Mouse (Mus musculus) kidney, postnatal 14 days (tissue): ENCODE measurements around the gene Ceacam1.
A peak's percentile ranks its signal among the peaks of the same experiment; 100 is the strongest.
"Not testable (repeated sequence)": the region's sequence is repeated elsewhere in the genome, so short reads cannot be mapped to it uniquely, and the experiment has no call there.

Experiments used
- DNase-seq: peaks from one replicate; pipeline ENCODE4 v3.0.0; 2022; ENCODE audit warnings: mixed read lengths

Ceacam1 gene

GRCm38 (mm10) chr7:25439978-25440815 lies 37.2 kb downstream of the Ceacam1 start:
- peak; percentile 40 for DNase-seq

- no peak for DNase-seq
Observed at GRCm38 (mm10) chr7:25439124-25439822, 38.1 kb downstream of the Ceacam1 start.

GRCm38 (mm10) chr7:25436704-25437103 lies 40.7 kb downstream of the Ceacam1 start:
- no peak for DNase-seq

- peak; percentile 42 for DNase-seq
Observed at GRCm38 (mm10) chr7:25436226-25436625, 41.2 kb downstream of the Ceacam1 start.

GRCm38 (mm10) chr7:25435546-25435851 lies 41.9 kb downstream of the Ceacam1 start:
- DNase-seq: no peak

GRCm38 (mm10) chr7:25434654-25435545 lies 42.5 kb downstream of the Ceacam1 start:
- peak; percentile 21 for DNase-seq

- no peak for DNase-seq
Observed at GRCm38 (mm10) chr7:25433781-25434560, 43.4 kb downstream of the Ceacam1 start.

GRCm38 (mm10) chr7:25433007-25433541 lies 44.3 kb downstream of the Ceacam1 start:
- DNase-seq: peak; percentile 28

GRCm38 (mm10) chr7:25432381-25432780 lies 45.0 kb downstream of the Ceacam1 start:
- DNase-seq: no peak

GRCm38 (mm10) chr7:25429886-25430784 lies 47.3 kb downstream of the Ceacam1 start:
- DNase-seq: no peak

GRCm38 (mm10) chr7:25428321-25428720 lies 49.1 kb downstream of the Ceacam1 start:
- DNase-seq: no peak

- DNase-seq: no peak
Observed at GRCm38 (mm10) chr7:25427144-25427543, 50.3 kb downstream of the Ceacam1 start.

- not testable (repeated sequence) for DNase-seq
Observed at GRCm38 (mm10) chr7:25426380-25426779, 51.0 kb downstream of the Ceacam1 start.

GRCm38 (mm10) chr7:25424429-25424828 lies 53.0 kb downstream of the Ceacam1 start:
- DNase-seq: peak; percentile 85

GRCm38 (mm10) chr7:25422286-25422841 lies 55.0 kb downstream of the Ceacam1 start:
- no peak for DNase-seq

GRCm38 (mm10) chr7:25419943-25420342 lies 57.5 kb downstream of the Ceacam1 start:
- DNase-seq: no peak

GRCm38 (mm10) chr7:25419536-25419935 lies 57.9 kb downstream of the Ceacam1 start:
- no peak for DNase-seq

- peak; percentile 35 for DNase-seq
Observed at GRCm38 (mm10) chr7:25417597-25417996, 59.8 kb downstream of the Ceacam1 start.

- no peak for DNase-seq
Observed at GRCm38 (mm10) chr7:25412833-25413441, 64.5 kb downstream of the Ceacam1 start, which contains the start of gene Cxcl17. Gene Cxcl17 (minus strand): TSS chr7:25412886.

- no peak for DNase-seq
Observed at GRCm38 (mm10) chr7:25411861-25412260, 65.5 kb downstream of the Ceacam1 start.
